In genomic region chr16:16204648-16205047, GRCm38 (mm10) we compare ENCODE assay signal across 18 mouse cellular contexts.
"Had no signal": no experiment of that assay in that cellular context is flagged by ENCODE, and none has a peak within 500 bp of the region (broad histone marks: within the 10 kb centered on the region; RNA-seq: fewer than 3 reads in every experiment).

No protein-coding gene starts in this region.

- H3K4me3 ChIP-seq: midbrain, embryonic 13.5 days; midbrain, embryonic 15.5 days; neural tube, embryonic 12.5 days; stomach, embryonic 15.5 days had no signal

- H3K27me3 ChIP-seq: midbrain, embryonic 13.5 days; midbrain, embryonic 15.5 days; neural tube, embryonic 12.5 days; stomach, embryonic 15.5 days had no signal

- H3K9me3 ChIP-seq: midbrain, embryonic 13.5 days; midbrain, embryonic 15.5 days; neural tube, embryonic 12.5 days; stomach, embryonic 15.5 days had no signal

- DNase-seq: lung, adult 18-20 months; lung, embryonic 14.5 days; lung, postnatal 10 days; lung, postnatal 4 days; retina, postnatal 1 day; right cerebral cortex, adult 18-20 months; right cerebral cortex, postnatal 25 days; right cerebral cortex, postnatal 4 days; thymus, adult 2 months; thymus, postnatal 25 days; thymus, postnatal 4 days had no signal

- ATAC-seq: midbrain, embryonic 13.5 days; midbrain, embryonic 15.5 days had no signal

- H3K36me3 ChIP-seq: midbrain, embryonic 13.5 days; midbrain, embryonic 15.5 days; neural tube, embryonic 12.5 days; stomach, embryonic 15.5 days had no signal

- H3K4me1 ChIP-seq: midbrain, embryonic 13.5 days; midbrain, embryonic 15.5 days; neural tube, embryonic 12.5 days; stomach, embryonic 15.5 days had no signal

- H3K27ac ChIP-seq: liver, embryonic 14.5 days; midbrain, embryonic 13.5 days; midbrain, embryonic 15.5 days; neural tube, embryonic 12.5 days; stomach, embryonic 15.5 days; stomach, postnatal 0 days had no signal

- H3K4me2 ChIP-seq: lung, embryonic 14.5 days; midbrain, embryonic 11.5 days; midbrain, embryonic 13.5 days; midbrain, embryonic 15.5 days; neural tube, embryonic 12.5 days; stomach, embryonic 15.5 days had no signal

- H3K9ac ChIP-seq: liver, embryonic 14.5 days; lung, embryonic 14.5 days; midbrain, embryonic 13.5 days; midbrain, embryonic 15.5 days; neural tube, embryonic 12.5 days; stomach, embryonic 15.5 days had no signal
